Mouse (Mus musculus) neural tube, embryonic 13.5 days (tissue): Measurements from ENCODE around the gene Prrx2. TPM values are rescaled to one million over a fixed set of nuclear protein-coding genes. Genes with fewer than 3 reads are reported as not detected.
"Not testable (repeated sequence)": the region's sequence is repeated elsewhere in the genome, so short reads cannot be mapped to it uniquely, and the experiment has no call there.

ENCODE experiments used
- ATAC-seq: fragments of 200-750 bp; cut with Nextera tagmentation; 2 replicates; pipeline ENCODE4 v1.8.0; 2017; ENCODE audit warnings: low read depth, mild to moderate bottlenecking, moderate TSS enrichment, moderate library complexity
- H3K27ac ChIP-seq: fragments of 300-500 bp; sonication (generic); replicated peaks from 2 replicates; pipeline ENCODE4 v1.5.1; 2015; ENCODE audit warnings: moderate library complexity, mild to moderate bottlenecking, inconsistent platforms
- H3K27me3 ChIP-seq: fragments of 300-500 bp; sonication (generic); 2 replicates; pipeline ENCODE4 v1.6.1; 2015; ENCODE audit warnings: mild to moderate bottlenecking, inconsistent platforms
- H3K36me3 ChIP-seq: fragments of 300-500 bp; sonication (generic); 2 replicates; pipeline ENCODE4 v1.6.1; 2015; ENCODE audit warnings: mild to moderate bottlenecking, inconsistent platforms
- H3K4me1 ChIP-seq: fragments of 300-500 bp; sonication (generic); replicated peaks from 2 replicates; pipeline ENCODE4 v1.6.1; 2015; ENCODE audit warnings: inconsistent platforms
- H3K4me2 ChIP-seq: fragments of 300-500 bp; sonication (generic); 2 replicates; pipeline ENCODE4 v1.6.1; 2015; ENCODE audit warnings: inconsistent platforms, mild to moderate bottlenecking, moderate library complexity
- H3K4me3 ChIP-seq: fragments of 300-500 bp; sonication (generic); 2 replicates; pipeline ENCODE4 v1.5.1; 2015; ENCODE audit warnings: mild to moderate bottlenecking, inconsistent platforms
- H3K9ac ChIP-seq: fragments of 300-500 bp; sonication (generic); 2 replicates; pipeline ENCODE4 v1.6.1; 2015; ENCODE audit warnings: moderate library complexity, mild to moderate bottlenecking, inconsistent platforms
- H3K9me3 ChIP-seq: fragments of 300-500 bp; sonication (generic); 2 replicates; pipeline ENCODE4 v1.6.1; 2016; ENCODE audit warnings: inconsistent platforms
- WGBS: fragments of 180-500 bp; shearing (Covaris S2); methylation state at CpG from one replicate; pipeline ENCODE4 v1.1.7; 2015; 5-methylcytosine and 5-hydroxymethylcytosine counted together
- polyA plus RNA-seq: library from polyadenylated mRNA; unstranded; fragments of >200 nt; fragmentation: Nextera tagmentation; extraction: Ambion mirVana; gene quantifications from 2 replicates; pipeline ENCODE4 v1.2.1, GENCODE M21; 2015

Gene Prrx2
- polyA plus RNA-seq, 1 experiment from 2014 or later = 1.7 TPM

GRCm38 (mm10) chr2:30918126-30918525 lies 83.4 kb downstream of the Prrx2 start:
- Histone ChIP-seq H3K9ac (no peak overlapping the region), H3K9me3 (no peaks in the 10 kb centered on the region), H3K4me1 (0 out of 2 replicates have a peak, but pooled peaks cover 6% of the 10 kb centered on the region), H3K4me3 (no peak overlapping the region), H3K27ac (no peak overlapping the region), H3K36me3 (no peaks in the 10 kb centered on the region), H3K27me3 (no peaks in the 10 kb centered on the region), H3K4me2 (no peak overlapping the region)
- ATAC-seq = no peak
- WGBS = 57% methylated on average over 6 of the region's 6 CpGs

- no peak overlapping the region for H3K4me2 ChIP-seq
- 69% methylated on average over 8 of the region's 8 CpGs for WGBS
- ATAC-seq = no peak
- no peak overlapping the region for H3K27ac ChIP-seq
- no peak overlapping the region for H3K9ac ChIP-seq
- H3K27me3 ChIP-seq = no peaks in the 10 kb centered on the region
- no peak overlapping the region for H3K4me3 ChIP-seq
- H3K9me3 ChIP-seq = no peaks in the 10 kb centered on the region
- no peaks in the 10 kb centered on the region for H3K36me3 ChIP-seq
- 0 out of 2 replicates have a peak, but pooled peaks cover 6% of the 10 kb centered on the region for H3K4me1 ChIP-seq
Measured at GRCm38 (mm10) chr2:30918780-30919329, 84.1 kb downstream of the Prrx2 start.

- no peaks in the 10 kb centered on the region for H3K9me3 ChIP-seq
- no peak overlapping the region for H3K4me3 ChIP-seq
- H3K4me2 ChIP-seq = no peak overlapping the region
- no peak overlapping the region for H3K27ac ChIP-seq
- 83% methylated on average over 7 of the region's 7 CpGs for WGBS
- H3K36me3 ChIP-seq = no peaks in the 10 kb centered on the region
- H3K4me1 ChIP-seq = 0 out of 2 replicates have a peak, but pooled peaks cover under 1% of the 10 kb centered on the region
- ATAC-seq = no peak
- no peaks in the 10 kb centered on the region for H3K27me3 ChIP-seq
- no peak overlapping the region for H3K9ac ChIP-seq
Measured at GRCm38 (mm10) chr2:30920216-30920615, 85.4 kb downstream of the Prrx2 start.

GRCm38 (mm10) chr2:30923099-30923498 lies 88.3 kb downstream of the Prrx2 start:
- Histone ChIP-seq H3K27ac (no peak overlapping the region), H3K4me1 (0 out of 2 replicates have a peak, but pooled peaks cover 10% of the 10 kb centered on the region), H3K9me3 (no peaks in the 10 kb centered on the region), H3K27me3 (no peaks in the 10 kb centered on the region), H3K36me3 (no peaks in the 10 kb centered on the region), H3K4me2 (no peak overlapping the region), H3K4me3 (no peak overlapping the region), H3K9ac (no peak overlapping the region)
- 81% methylated on average over 3 of the region's 3 CpGs for WGBS
- no peak for ATAC-seq

- no peak for ATAC-seq
- Histone ChIP-seq H3K36me3 (no peaks in the 10 kb centered on the region), H3K4me3 (no peak overlapping the region), H3K27ac (no peak overlapping the region), H3K4me1 (peaks cover 24% of the 10 kb centered on the region), H3K4me2 (no peak overlapping the region), H3K9me3 (no peaks in the 10 kb centered on the region), H3K9ac (no peak overlapping the region), H3K27me3 (no peaks in the 10 kb centered on the region)
- 85% methylated on average over 4 of the region's 4 CpGs for WGBS
Measured at GRCm38 (mm10) chr2:30925181-30925580, 90.4 kb downstream of the Prrx2 start.

GRCm38 (mm10) chr2:30926381-30926780 lies 91.6 kb downstream of the Prrx2 start:
- Histone ChIP-seq H3K9me3 (no peaks in the 10 kb centered on the region), H3K9ac (no peak overlapping the region), H3K4me2 (no peak overlapping the region), H3K36me3 (no peaks in the 10 kb centered on the region), H3K27ac (0 out of 2 replicates have a peak overlapping the region, but pooled peaks have one; percentile 42), H3K4me3 (no peak overlapping the region), H3K27me3 (no peaks in the 10 kb centered on the region), H3K4me1 (peaks cover 24% of the 10 kb centered on the region)
- ATAC-seq = no peak
- 82% methylated on average over 4 of the region's 4 CpGs for WGBS

GRCm38 (mm10) chr2:30927151-30927781 lies 92.5 kb downstream of the Prrx2 start:
- Histone ChIP-seq H3K9ac (no peak overlapping the region), H3K27ac (peak overlapping the region; percentile 42), H3K27me3 (no peaks in the 10 kb centered on the region), H3K4me1 (peaks cover 24% of the 10 kb centered on the region), H3K36me3 (no peaks in the 10 kb centered on the region), H3K4me3 (no peak overlapping the region), H3K9me3 (no peaks in the 10 kb centered on the region), H3K4me2 (no peak overlapping the region)
- WGBS = 61% methylated on average over 9 of the region's 9 CpGs
- ATAC-seq = no peak

- WGBS = 21% methylated on average over 14 of the region's 14 CpGs
- Histone ChIP-seq H3K9me3 (no peaks in the 10 kb centered on the region), H3K9ac (no peak overlapping the region), H3K27ac (peak overlapping the region; percentile 34), H3K4me2 (no peak overlapping the region), H3K36me3 (no peaks in the 10 kb centered on the region), H3K4me3 (no peak overlapping the region), H3K27me3 (no peaks in the 10 kb centered on the region), H3K4me1 (peaks cover 24% of the 10 kb centered on the region)
- ATAC-seq = no peak
Measured at GRCm38 (mm10) chr2:30927844-30928628, 93.3 kb downstream of the Prrx2 start.

GRCm38 (mm10) chr2:30928893-30929482 lies 94.2 kb downstream of the Prrx2 start:
- H3K27ac ChIP-seq = no peak overlapping the region
- WGBS = 30% methylated on average over 12 of the region's 12 CpGs

GRCm38 (mm10) chr2:30929483-30930045 lies 94.8 kb downstream of the Prrx2 start, which contains the start of gene Ptges:
TSS of gene Ptges (minus strand) at chr2:30929863.
- 2% methylated on average over 23 of the region's 23 CpGs for WGBS
- ATAC-seq = peak; percentile 37
- Histone ChIP-seq H3K36me3 (no peaks in the 10 kb centered on the region), H3K4me1 (peaks cover 24% of the 10 kb centered on the region), H3K27me3 (no peaks in the 10 kb centered on the region), H3K4me2 (peak within 1 kb of the TSS; percentile 62), H3K9ac (peak within 1 kb of the TSS; percentile 74), H3K27ac (no peak within 1 kb of the TSS), H3K4me3 (peak within 1 kb of the TSS; percentile 34), H3K9me3 (no peaks in the 10 kb centered on the region)

More at GRCm38 (mm10) chr2:30928893-30929482, 94.2 kb downstream of the Prrx2 start:
- H3K36me3 ChIP-seq = no peaks in the 10 kb centered on the region
- H3K4me3 ChIP-seq = peak overlapping the region; percentile 34
- peak; percentile 59 for ATAC-seq
- H3K9me3 ChIP-seq = no peaks in the 10 kb centered on the region
- H3K4me1 ChIP-seq = peaks cover 24% of the 10 kb centered on the region
- H3K4me2 ChIP-seq = peak overlapping the region; percentile 62
- H3K27me3 ChIP-seq = no peaks in the 10 kb centered on the region
- H3K9ac ChIP-seq = no peak overlapping the region; the same call in 1 of the 2 replicates

- not testable (repeated sequence) for H3K36me3 ChIP-seq, H3K4me3 ChIP-seq, H3K4me2 ChIP-seq, H3K9ac ChIP-seq, H3K27me3 ChIP-seq, ATAC-seq, H3K9me3 ChIP-seq, H3K27ac ChIP-seq
- peaks cover 24% of the 10 kb centered on the region for H3K4me1 ChIP-seq
- WGBS = 92% methylated on average over 2 of the region's 2 CpGs
Measured at GRCm38 (mm10) chr2:30930846-30931245, 96.1 kb downstream of the Prrx2 start.
